Mouse (Mus musculus) midbrain, embryonic 10.5 days (tissue): Measurements from ENCODE around the gene Mag. TPM values are rescaled to one million over a fixed set of nuclear protein-coding genes. Genes with fewer than 3 reads are reported as not detected.

Experiments
- DNase-seq: peaks from one replicate; pipeline ENCODE4 v3.0.0-alpha.2; 2017; ENCODE audit warnings: low spot score
- H3K27ac ChIP-seq: fragments of 300-500 bp; sonication (generic); replicated peaks from 2 replicates; pipeline ENCODE4 v1.5.1; 2016; ENCODE audit warnings: mild to moderate bottlenecking
- H3K27me3 ChIP-seq: fragments of 300-500 bp; sonication (generic); 2 replicates; pipeline ENCODE4 v1.6.1; 2016; ENCODE audit warnings: low read depth, mild to moderate bottlenecking; ENCODE audit not compliant: poor library complexity, severe bottlenecking
- H3K36me3 ChIP-seq: fragments of 300-500 bp; sonication (generic); 2 replicates; pipeline ENCODE4 v1.6.1; 2016; ENCODE audit warnings: mild to moderate bottlenecking, moderate library complexity
- H3K4me1 ChIP-seq: fragments of 300-500 bp; sonication (generic); 2 replicates; pipeline ENCODE4 v1.6.1; 2016
- H3K4me3 ChIP-seq: fragments of 300-500 bp; sonication (generic); 2 replicates; pipeline ENCODE4 v1.5.1; 2016; ENCODE audit warnings: mild to moderate bottlenecking, moderate library complexity
- H3K9me3 ChIP-seq: fragments of 300-500 bp; sonication (generic); replicated peaks from 2 replicates; pipeline ENCODE4 v1.6.1; 2016; ENCODE audit warnings: mild to moderate bottlenecking
- WGBS: fragments of 180-500 bp; shearing (Covaris S2); methylation state at CpG from one replicate; pipeline ENCODE4 v1.1.7; 2016; 5-methylcytosine and 5-hydroxymethylcytosine counted together
- polyA plus RNA-seq: library from polyadenylated mRNA; unstranded; fragments of >200 nt; fragmentation: Nextera tagmentation; extraction: Ambion mirVana; gene quantifications from 2 replicates; pipeline ENCODE4 v1.2.1, GENCODE M21; 2016

Gene Mag
- polyA plus RNA-seq, 1 experiment from 2014 or later, result 0.52 TPM

- Histone ChIP-seq H3K27ac (no peak overlapping the region), H3K4me1 (peaks cover 10% of the 10 kb centered on the region), H3K9me3 (no peaks in the 10 kb centered on the region), H3K27me3 (no peaks in the 10 kb centered on the region), H3K36me3 (no peaks in the 10 kb centered on the region), H3K4me3 (no peak overlapping the region)
- no peak for DNase-seq
- WGBS, result 67% methylated on average over 3 of the region's 3 CpGs
Measured at GRCm38 (mm10) chr7:30920217-30920616, 5.5 kb upstream of the Mag start.

- Histone ChIP-seq H3K27ac (no peak overlapping the region), H3K4me1 (peaks cover 10% of the 10 kb centered on the region), H3K4me3 (no peak overlapping the region), H3K36me3 (no peaks in the 10 kb centered on the region), H3K9me3 (no peaks in the 10 kb centered on the region), H3K27me3 (no peaks in the 10 kb centered on the region)
- 55% methylated on average over 4 of the region's 4 CpGs for WGBS
- no peak for DNase-seq
Measured at GRCm38 (mm10) chr7:30917219-30917618, 2.5 kb upstream of the Mag start.

- no peak overlapping the region for H3K27ac ChIP-seq
- no peaks in the 10 kb centered on the region for H3K9me3 ChIP-seq
- no peaks in the 10 kb centered on the region for H3K36me3 ChIP-seq
- peaks cover 10% of the 10 kb centered on the region for H3K4me1 ChIP-seq
- H3K27me3 ChIP-seq, result no peaks in the 10 kb centered on the region
- H3K4me3 ChIP-seq, result no peak overlapping the region
- WGBS, result 29% methylated on average over 6 of the region's 6 CpGs
- no peak for DNase-seq
Measured at GRCm38 (mm10) chr7:30916713-30917112, 2.0 kb upstream of the Mag start.

- Histone ChIP-seq H3K36me3 (no peaks in the 10 kb centered on the region), H3K27me3 (peaks cover 6% of the 10 kb centered on the region), H3K27ac (no peak overlapping the region), H3K4me1 (peaks cover 12% of the 10 kb centered on the region), H3K9me3 (no peaks in the 10 kb centered on the region), H3K4me3 (no peak overlapping the region)
- DNase-seq, result no peak
- WGBS, result 79% methylated on average over 6 of the region's 6 CpGs
Measured at GRCm38 (mm10) chr7:30909773-30910172, 4.9 kb downstream of the Mag start.

GRCm38 (mm10) chr7:30908992-30909431 lies 5.7 kb downstream of the Mag start:
- WGBS, result 31% methylated on average over 17 of the region's 17 CpGs
- H3K36me3 ChIP-seq, result no peaks in the 10 kb centered on the region
- DNase-seq, result no peak
- H3K27ac ChIP-seq, result 0 out of 2 replicates have a peak overlapping the region, but pooled peaks have one; percentile 23
- H3K9me3 ChIP-seq, result no peaks in the 10 kb centered on the region
- H3K4me1 ChIP-seq, result peaks cover 12% of the 10 kb centered on the region
- H3K4me3 ChIP-seq, result peak overlapping the region; percentile 50
- H3K27me3 ChIP-seq, result peaks cover 6% of the 10 kb centered on the region

GRCm38 (mm10) chr7:30908277-30908991 lies 6.2 kb downstream of the Mag start:
- Histone ChIP-seq H3K9me3 (no peaks in the 10 kb centered on the region), H3K27me3 (peaks cover 6% of the 10 kb centered on the region), H3K27ac (0 out of 2 replicates have a peak overlapping the region, but pooled peaks have one; percentile 23), H3K4me3 (peak overlapping the region; percentile 50), H3K36me3 (no peaks in the 10 kb centered on the region), H3K4me1 (peaks cover 12% of the 10 kb centered on the region)
- WGBS, result 2% methylated on average over 23 of the region's 26 CpGs
- peak; percentile 63 for DNase-seq

GRCm38 (mm10) chr7:30904042-30904441 lies 10.6 kb downstream of the Mag start:
- peaks cover 14% of the 10 kb centered on the region for H3K4me1 ChIP-seq
- H3K9me3 ChIP-seq, result no peaks in the 10 kb centered on the region
- H3K4me3 ChIP-seq, result no peak overlapping the region
- DNase-seq, result no peak
- 57% methylated on average over 4 of the region's 4 CpGs for WGBS
- no peaks in the 10 kb centered on the region for H3K36me3 ChIP-seq
- peaks cover 2% of the 10 kb centered on the region for H3K27me3 ChIP-seq
- H3K27ac ChIP-seq, result no peak overlapping the region

GRCm38 (mm10) chr7:30895217-30895616 lies 19.5 kb downstream of the Mag start:
- Histone ChIP-seq H3K4me3 (no peak overlapping the region), H3K4me1 (peaks cover 3% of the 10 kb centered on the region; the same call in 1 of the 2 replicates), H3K9me3 (no peaks in the 10 kb centered on the region), H3K27me3 (no peaks in the 10 kb centered on the region), H3K36me3 (no peaks in the 10 kb centered on the region), H3K27ac (no peak overlapping the region)
- 88% methylated on average over 3 of the region's 3 CpGs for WGBS
- DNase-seq, result no peak

GRCm38 (mm10) chr7:30892515-30892914 lies 22.2 kb downstream of the Mag start:
- no peak overlapping the region for H3K4me3 ChIP-seq
- H3K27ac ChIP-seq, result no peak overlapping the region; the same call in 1 of the 2 replicates
- no peaks in the 10 kb centered on the region for H3K36me3 ChIP-seq
- no peaks in the 10 kb centered on the region for H3K4me1 ChIP-seq
- WGBS, result 73% methylated on average over 3 of the region's 3 CpGs
- DNase-seq, result no peak
- no peaks in the 10 kb centered on the region for H3K9me3 ChIP-seq
- no peaks in the 10 kb centered on the region for H3K27me3 ChIP-seq

- no peaks in the 10 kb centered on the region for H3K4me1 ChIP-seq
- no peak overlapping the region for H3K4me3 ChIP-seq
- no peak overlapping the region for H3K27ac ChIP-seq
- H3K9me3 ChIP-seq, result no peaks in the 10 kb centered on the region
- WGBS, result 92% methylated on average over 9 of the region's 9 CpGs
- DNase-seq, result no peak
- H3K36me3 ChIP-seq, result no peaks in the 10 kb centered on the region
- H3K27me3 ChIP-seq, result no peaks in the 10 kb centered on the region
Measured at GRCm38 (mm10) chr7:30891746-30892145, 22.9 kb downstream of the Mag start.

GRCm38 (mm10) chr7:30890681-30891080 lies 24.0 kb downstream of the Mag start:
- Histone ChIP-seq H3K27me3 (no peaks in the 10 kb centered on the region), H3K36me3 (no peaks in the 10 kb centered on the region), H3K9me3 (no peaks in the 10 kb centered on the region), H3K4me3 (no peak overlapping the region), H3K4me1 (no peaks in the 10 kb centered on the region), H3K27ac (no peak overlapping the region)
- no peak for DNase-seq
- 83% methylated on average over 2 of the region's 2 CpGs for WGBS

- Histone ChIP-seq H3K4me3 (no peak overlapping the region), H3K27me3 (no peaks in the 10 kb centered on the region), H3K9me3 (no peaks in the 10 kb centered on the region), H3K27ac (no peak overlapping the region), H3K4me1 (no peaks in the 10 kb centered on the region), H3K36me3 (no peaks in the 10 kb centered on the region)
- 80% methylated on average over 7 of the region's 7 CpGs for WGBS
- no peak for DNase-seq
Measured at GRCm38 (mm10) chr7:30888786-30889185, 25.9 kb downstream of the Mag start.

GRCm38 (mm10) chr7:30887568-30888188 lies 27.0 kb downstream of the Mag start:
- 86% methylated on average over 14 of the region's 14 CpGs for WGBS
- no peaks in the 10 kb centered on the region for H3K36me3 ChIP-seq
- no peak overlapping the region for H3K4me3 ChIP-seq
- no peaks in the 10 kb centered on the region for H3K27me3 ChIP-seq
- DNase-seq, result no peak
- no peak overlapping the region for H3K27ac ChIP-seq
- H3K4me1 ChIP-seq, result no peaks in the 10 kb centered on the region
- no peaks in the 10 kb centered on the region for H3K9me3 ChIP-seq
